Mouse (Mus musculus) limb, embryonic 13.5 days (tissue): Measurements from ENCODE around the gene Foxi3. TPM values are rescaled to one million over a fixed set of nuclear protein-coding genes. Genes with fewer than 3 reads are reported as not detected.

Experiments
- ATAC-seq: fragments of 200-750 bp; cut with Nextera tagmentation; 2 replicates; pipeline ENCODE4 v1.8.0; 2017; ENCODE audit warnings: low read depth, moderate number of reproducible peaks, moderate TSS enrichment; ENCODE audit not compliant: low FRiP score
- H3K27ac ChIP-seq: fragments of 300-500 bp; sonication (generic); 2 replicates; pipeline ENCODE4 v1.5.1; 2015; ENCODE audit warnings: inconsistent platforms, mild to moderate bottlenecking, moderate library complexity
- H3K27me3 ChIP-seq: fragments of 300-500 bp; sonication (generic); 2 replicates; pipeline ENCODE4 v1.6.1; 2015; ENCODE audit warnings: mild to moderate bottlenecking, inconsistent platforms
- H3K36me3 ChIP-seq: fragments of 300-500 bp; sonication (generic); 2 replicates; pipeline ENCODE4 v1.6.1; 2015; ENCODE audit warnings: inconsistent platforms, mild to moderate bottlenecking, moderate library complexity
- H3K4me1 ChIP-seq: fragments of 300-500 bp; sonication (generic); 2 replicates; pipeline ENCODE4 v1.6.1; 2015; ENCODE audit warnings: inconsistent platforms
- H3K4me2 ChIP-seq: fragments of 300-500 bp; sonication (generic); replicated peaks from 2 replicates; pipeline ENCODE4 v1.6.1; 2015; ENCODE audit warnings: inconsistent platforms, mild to moderate bottlenecking, moderate library complexity
- H3K4me3 ChIP-seq: fragments of 300-500 bp; sonication (generic); 2 replicates; pipeline ENCODE4 v1.5.1; 2015; ENCODE audit warnings: moderate library complexity, mild to moderate bottlenecking, inconsistent platforms
- H3K9ac ChIP-seq: fragments of 300-500 bp; sonication (generic); 2 replicates; pipeline ENCODE4 v1.6.1; 2015; ENCODE audit warnings: mild to moderate bottlenecking, inconsistent platforms
- H3K9me3 ChIP-seq: fragments of 300-500 bp; sonication (generic); 2 replicates; pipeline ENCODE4 v1.6.1; 2016; ENCODE audit warnings: inconsistent platforms
- whole genome bisulfite sequencing: fragments of 180-500 bp; shearing (Covaris S2); methylation state at CpG from one replicate; pipeline ENCODE4 v1.1.7; 2015; 5-methylcytosine and 5-hydroxymethylcytosine counted together
- polyA plus RNA-seq: library from polyadenylated mRNA; unstranded; fragments of >200 nt; fragmentation: Nextera tagmentation; extraction: Ambion mirVana; gene quantifications from 2 replicates; pipeline ENCODE4 v1.2.1, GENCODE M21; 2015

Gene Foxi3
- polyA plus RNA-seq = 0.15 and 0.20 TPM in 2 replicates

- ATAC-seq = peak; percentile 71; the same call in 1 of the 2 replicates
- Histone ChIP-seq H3K4me1 (peaks cover 12% of the 10 kb centered on the region), H3K36me3 (no peaks in the 10 kb centered on the region), H3K9ac (peak within 1 kb of the TSS; percentile 62), H3K4me3 (peak within 1 kb of the TSS; percentile 58), H3K27ac (no peak within 1 kb of the TSS), H3K27me3 (peaks cover 83% of the 10 kb centered on the region), H3K9me3 (no peaks in the 10 kb centered on the region), H3K4me2 (peak within 1 kb of the TSS; percentile 97)
- WGBS = 1% methylated on average over 67 of the region's 67 CpGs
Measured at GRCm38 (mm10) chr6:70956285-70956912, at the start of gene Foxi3. Gene Foxi3, plus strand, starts transcription at chr6:70956531.

GRCm38 (mm10) chr6:70909572-70909971, 46.8 kb upstream of the Foxi3 start:
- no peaks in the 10 kb centered on the region for H3K27me3 ChIP-seq
- no peak for ATAC-seq
- H3K36me3 ChIP-seq = peaks cover 19% of the 10 kb centered on the region
- no peak overlapping the region for H3K27ac ChIP-seq
- H3K4me1 ChIP-seq = peaks cover 17% of the 10 kb centered on the region
- H3K4me3 ChIP-seq = no peak overlapping the region
- H3K9ac ChIP-seq = no peak overlapping the region
- no peaks in the 10 kb centered on the region for H3K9me3 ChIP-seq
- 89% methylated on average over 7 of the region's 7 CpGs for WGBS
- H3K4me2 ChIP-seq = no peak overlapping the region

- no peak overlapping the region for H3K27ac ChIP-seq
- H3K4me2 ChIP-seq = no peak overlapping the region
- 59% methylated on average over 4 of the region's 4 CpGs for WGBS
- H3K4me1 ChIP-seq = peaks cover 17% of the 10 kb centered on the region
- no peak for ATAC-seq
- H3K27me3 ChIP-seq = no peaks in the 10 kb centered on the region
- H3K9ac ChIP-seq = no peak overlapping the region
- peaks cover 16% of the 10 kb centered on the region for H3K36me3 ChIP-seq
- H3K4me3 ChIP-seq = no peak overlapping the region
- no peaks in the 10 kb centered on the region for H3K9me3 ChIP-seq
Measured at GRCm38 (mm10) chr6:70910285-70910684, 46.0 kb upstream of the Foxi3 start.

- 8% methylated on average over 20 of the region's 20 CpGs for WGBS
- Histone ChIP-seq H3K9ac (no peak overlapping the region), H3K9me3 (no peaks in the 10 kb centered on the region), H3K27ac (no peak overlapping the region), H3K4me1 (peaks cover 17% of the 10 kb centered on the region), H3K4me3 (peak overlapping the region; percentile 27), H3K27me3 (no peaks in the 10 kb centered on the region), H3K4me2 (peak overlapping the region; percentile 61), H3K36me3 (peaks cover under 1% of the 10 kb centered on the region; the same call in 1 of the 2 replicates)
- peak; percentile 66; the same call in 1 of the 2 replicates for ATAC-seq
Measured at GRCm38 (mm10) chr6:70911668-70912395, 44.5 kb upstream of the Foxi3 start.

- no peak overlapping the region for H3K27ac ChIP-seq
- ATAC-seq = no peak
- H3K4me2 ChIP-seq = peak overlapping the region; percentile 61
- no peaks in the 10 kb centered on the region for H3K27me3 ChIP-seq
- H3K9me3 ChIP-seq = no peaks in the 10 kb centered on the region
- H3K4me1 ChIP-seq = peaks cover 17% of the 10 kb centered on the region
- 0 out of 2 replicates have a peak overlapping the region, but pooled peaks have one; percentile 27 for H3K4me3 ChIP-seq
- H3K9ac ChIP-seq = no peak overlapping the region
- H3K36me3 ChIP-seq = no peaks in the 10 kb centered on the region
- 66% methylated on average over 7 of the region's 7 CpGs for WGBS
Measured at GRCm38 (mm10) chr6:70912396-70912765, 44.0 kb upstream of the Foxi3 start.

- Histone ChIP-seq H3K4me1 (peaks cover 10% of the 10 kb centered on the region), H3K27me3 (no peaks in the 10 kb centered on the region), H3K36me3 (no peaks in the 10 kb centered on the region), H3K4me3 (no peak within 1 kb of the TSS), H3K9ac (no peak within 1 kb of the TSS), H3K9me3 (no peaks in the 10 kb centered on the region), H3K4me2 (no peak within 1 kb of the TSS), H3K27ac (no peak within 1 kb of the TSS)
- WGBS = 88% methylated on average over 3 of the region's 3 CpGs
- no peak for ATAC-seq
Measured at GRCm38 (mm10) chr6:70918827-70919226, 37.5 kb upstream of the Foxi3 start, which contains the start of gene Tex37. Gene Tex37, minus strand, starts transcription at chr6:70918927.

- Histone ChIP-seq H3K4me3 (peak overlapping the region; percentile 29), H3K27ac (no peak overlapping the region; the same call in 1 of the 2 replicates), H3K4me2 (peak overlapping the region; percentile 62), H3K27me3 (no peaks in the 10 kb centered on the region), H3K4me1 (peaks cover 10% of the 10 kb centered on the region), H3K9ac (0 out of 2 replicates have a peak overlapping the region, but pooled peaks have one; percentile 4), H3K9me3 (no peaks in the 10 kb centered on the region), H3K36me3 (no peaks in the 10 kb centered on the region)
- peak; percentile 19; the same call in 1 of the 2 replicates for ATAC-seq
- WGBS = 2% methylated on average over 22 of the region's 22 CpGs
Measured at GRCm38 (mm10) chr6:70921274-70922074, 34.9 kb upstream of the Foxi3 start.

GRCm38 (mm10) chr6:70931801-70932200, 24.5 kb upstream of the Foxi3 start:
- Histone ChIP-seq H3K4me1 (no peaks in the 10 kb centered on the region; the same call in 1 of the 2 replicates), H3K4me3 (no peak overlapping the region), H3K9ac (no peak overlapping the region), H3K4me2 (no peak overlapping the region), H3K27ac (no peak overlapping the region), H3K36me3 (no peaks in the 10 kb centered on the region), H3K27me3 (no peaks in the 10 kb centered on the region), H3K9me3 (no peaks in the 10 kb centered on the region)
- WGBS = 80% methylated on average over 2 of the region's 2 CpGs
- no peak for ATAC-seq

- Histone ChIP-seq H3K9me3 (no peaks in the 10 kb centered on the region), H3K27me3 (peaks cover 62% of the 10 kb centered on the region), H3K4me2 (no peak overlapping the region), H3K27ac (no peak overlapping the region), H3K4me3 (no peak overlapping the region), H3K36me3 (no peaks in the 10 kb centered on the region), H3K9ac (no peak overlapping the region), H3K4me1 (peaks cover 12% of the 10 kb centered on the region)
- ATAC-seq = no peak
- WGBS = 64% methylated on average over 7 of the region's 7 CpGs
Measured at GRCm38 (mm10) chr6:70953274-70953673, 3.1 kb upstream of the Foxi3 start.

- H3K4me3 ChIP-seq = no peak overlapping the region
- H3K9ac ChIP-seq = no peak overlapping the region
- no peak for ATAC-seq
- peaks cover 12% of the 10 kb centered on the region for H3K4me1 ChIP-seq
- H3K9me3 ChIP-seq = no peaks in the 10 kb centered on the region
- H3K4me2 ChIP-seq = no peak overlapping the region
- WGBS = 10% methylated on average over 6 of the region's 6 CpGs
- no peaks in the 10 kb centered on the region for H3K36me3 ChIP-seq
- peaks cover 70% of the 10 kb centered on the region for H3K27me3 ChIP-seq
- no peak overlapping the region for H3K27ac ChIP-seq
Measured at GRCm38 (mm10) chr6:70954040-70954439, 2.3 kb upstream of the Foxi3 start.

GRCm38 (mm10) chr6:70955291-70955800, 985 bp upstream of the Foxi3 start:
- Histone ChIP-seq H3K4me3 (no peak overlapping the region), H3K36me3 (no peaks in the 10 kb centered on the region), H3K27ac (no peak overlapping the region), H3K4me2 (no peak overlapping the region), H3K9me3 (no peaks in the 10 kb centered on the region), H3K9ac (no peak overlapping the region), H3K4me1 (peaks cover 12% of the 10 kb centered on the region), H3K27me3 (peaks cover 79% of the 10 kb centered on the region)
- ATAC-seq = no peak
- 3% methylated on average over 14 of the region's 14 CpGs for WGBS
